Mouse (Mus musculus) right cerebral cortex, adult 18-20 months (tissue): Measurements from ENCODE around the gene Tecta.

Experiments
- DNase-seq: peaks from one replicate; pipeline ENCODE4 v3.0.0; 2022; ENCODE audit warnings: mixed read lengths

Tecta gene

GRCm38 (mm10) chr9:42317337-42317736 is 82.4 kb downstream of the Tecta start:
- no peak for DNase-seq

- DNase-seq, result no peak
Observed at GRCm38 (mm10) chr9:42315816-42316215, 83.9 kb downstream of the Tecta start.

- DNase-seq, result no peak
Observed at GRCm38 (mm10) chr9:42314959-42315358, 84.8 kb downstream of the Tecta start.

GRCm38 (mm10) chr9:42314388-42314787 is 85.3 kb downstream of the Tecta start:
- no peak for DNase-seq

- DNase-seq, result no peak
Observed at GRCm38 (mm10) chr9:42313872-42314271, 85.9 kb downstream of the Tecta start.

GRCm38 (mm10) chr9:42311311-42311710 is 88.4 kb downstream of the Tecta start:
- DNase-seq, result no peak

GRCm38 (mm10) chr9:42303894-42304293 is 95.8 kb downstream of the Tecta start:
- DNase-seq, result no peak

DNA sequence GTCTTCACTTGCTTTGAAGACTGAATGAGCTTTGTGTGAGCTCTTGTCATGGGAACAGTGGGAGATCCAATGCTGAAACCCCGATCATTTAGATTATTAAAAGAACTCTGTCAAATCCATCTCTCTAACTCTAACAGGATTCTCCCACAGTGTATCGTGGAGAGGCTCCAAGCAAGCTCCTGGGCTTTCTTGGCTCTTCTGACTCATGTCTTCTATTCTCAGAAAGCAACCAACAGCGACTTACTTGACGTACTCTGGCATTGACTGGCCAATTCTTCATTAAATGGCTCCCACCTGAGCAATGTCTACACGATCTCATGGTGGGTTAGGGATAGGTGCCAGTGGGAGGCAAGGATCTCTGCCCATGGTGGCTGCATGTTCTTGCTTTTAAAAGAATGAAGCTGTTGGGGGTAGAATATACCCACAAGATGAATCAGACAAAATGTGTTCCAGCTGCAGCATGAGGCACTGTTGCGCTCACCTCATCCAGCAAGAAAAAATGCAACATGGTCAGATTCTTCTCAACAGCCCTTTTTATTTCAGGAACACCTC is 98.6 kb downstream of the Tecta start:
- no peak for DNase-seq

DNA sequence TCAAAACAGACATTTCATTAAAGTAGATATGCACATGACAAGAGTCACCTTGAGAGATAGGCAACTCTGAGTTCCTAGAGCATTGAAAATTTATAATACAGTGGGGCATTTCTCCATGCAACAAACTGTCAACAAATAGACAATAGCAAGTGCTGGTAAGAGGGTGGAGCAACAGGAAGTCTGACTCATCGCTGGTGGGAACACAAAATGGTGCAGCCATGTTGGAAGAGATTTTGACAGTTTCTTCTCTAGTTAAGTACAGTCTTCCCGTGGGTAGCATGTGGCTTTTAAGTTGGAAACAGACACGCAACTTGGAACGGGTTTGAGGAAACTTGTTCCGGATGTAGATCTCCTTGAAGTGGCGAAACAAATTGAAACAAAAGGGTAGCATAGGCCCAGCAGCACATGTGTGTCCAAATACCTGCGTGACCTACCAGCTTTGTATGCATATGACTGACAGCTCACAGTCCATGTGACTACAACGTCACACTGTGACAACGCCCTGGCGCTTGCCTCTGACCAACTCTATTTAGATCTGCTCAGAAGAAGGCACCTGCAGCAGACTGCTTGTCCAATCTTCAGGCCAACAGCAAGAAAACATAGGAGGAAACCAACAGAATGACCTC is 103.3 kb downstream of the Tecta start:
- DNase-seq, result no peak

DNA sequence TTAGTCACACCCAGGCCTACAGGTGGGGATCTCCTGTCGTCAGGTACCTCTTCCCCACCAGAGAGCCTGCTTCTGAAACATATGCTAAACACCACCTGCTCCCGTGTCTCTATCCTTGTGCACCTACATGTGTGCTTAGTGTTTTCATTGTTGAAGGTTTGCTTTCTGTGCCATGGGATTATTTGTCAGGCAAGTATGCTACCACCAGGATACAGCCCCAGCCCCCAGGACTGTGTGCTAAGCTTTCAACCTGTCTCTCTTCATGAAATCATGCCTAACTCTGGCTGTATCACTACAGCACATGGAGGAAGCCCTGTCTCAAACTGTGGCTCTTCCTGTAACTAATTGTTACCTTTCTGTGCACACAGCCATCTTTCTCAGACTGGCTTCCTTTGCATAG is 105.6 kb downstream of the Tecta start:
- no peak for DNase-seq

GRCm38 (mm10) chr9:42293596-42293995 is 106.1 kb downstream of the Tecta start:
- DNase-seq, result no peak

DNA sequence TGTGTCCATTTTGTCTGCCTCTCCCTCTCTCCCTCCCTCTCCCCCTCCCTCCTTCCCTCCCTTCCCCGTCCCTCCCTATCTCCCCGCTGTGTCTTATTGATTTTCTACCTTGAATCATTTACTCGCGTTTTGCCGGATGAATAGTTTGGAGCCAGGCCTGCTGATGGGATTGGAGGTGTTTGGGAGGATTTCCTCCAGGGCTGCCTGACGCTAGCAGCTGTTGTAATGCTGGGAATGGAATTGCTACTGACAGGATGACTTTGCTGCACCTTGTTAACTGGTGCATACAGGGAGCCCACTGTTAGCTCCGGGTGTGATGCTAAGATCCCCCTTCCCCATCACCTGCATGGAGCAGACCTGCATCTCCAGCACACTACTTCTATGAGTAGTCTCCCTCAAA is 106.7 kb downstream of the Tecta start:
- no peak for DNase-seq

GRCm38 (mm10) chr9:42279676-42280075 is 120.1 kb downstream of the Tecta start:
- DNase-seq, result no peak
